Mouse (Mus musculus): ENCODE results near the gene 4930572O03Rik.
"Not testable (repeated sequence)": the region's sequence is repeated elsewhere in the genome, so short reads cannot be mapped to it uniquely, and the experiment has no call there.

- not testable (repeated sequence) for TF ChIP-seq POLR2A (IDR thresholded peaks at IDR 0.05; ENCODE audit: insufficient read length, low read depth); E2F4 (IDR thresholded peaks at IDR 0.05; ENCODE audit: insufficient read depth); USF1 (IDR thresholded peaks at IDR 0.05; ENCODE audit: low read depth); MYOD1 (IDR thresholded peaks at IDR 0.05; ENCODE audit: control insufficient read depth in 1 of 3, insufficient read length in 2 of 3, low read depth in 2 of 3); POLR2AphosphoS2 (IDR thresholded peaks at IDR 0.05; ENCODE audit: insufficient read length, low read depth); MYOG (IDR thresholded peaks at IDR 0.05; ENCODE audit: control insufficient read depth in 1 of 3, insufficient read depth in 1 of 3, insufficient read length in 2 of 3, low read depth in 2 of 3); MAX (IDR thresholded peaks at IDR 0.05; ENCODE audit: low read depth); REST (IDR thresholded peaks at IDR 0.05; ENCODE audit: insufficient read depth, insufficient read length); SRF (IDR thresholded peaks at IDR 0.05; ENCODE audit: control insufficient read depth, insufficient read length, low read depth); TCF12 (IDR thresholded peaks at IDR 0.05; ENCODE audit: insufficient read depth, poor library complexity, severe bottlenecking)
Measured at GRCm38 (mm10) chr5:15618764-15619163, 38.1 kb downstream of the 4930572O03Rik start, which contains the start of gene Speer4d.
